In the genomic region with DNA sequence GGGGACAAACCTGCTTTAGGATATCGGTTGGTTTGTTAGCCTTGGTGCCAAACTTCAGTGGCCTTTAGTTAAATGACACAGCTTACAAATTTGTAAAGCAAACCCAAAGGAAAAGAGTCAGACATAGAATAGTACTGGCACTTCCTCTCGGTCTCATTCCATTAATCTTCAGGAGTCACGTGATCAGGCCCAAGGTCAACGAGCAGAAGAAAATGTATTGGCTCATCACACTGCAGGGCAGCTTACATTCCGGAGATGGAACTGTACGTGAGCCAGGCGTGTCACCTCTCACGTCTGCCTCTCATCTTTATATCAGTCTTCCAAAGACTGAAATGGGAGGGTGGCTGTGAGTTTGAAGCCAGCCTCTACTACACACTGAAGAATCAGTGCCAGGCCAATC, we compare ENCODE assay signal across 21 mouse cellular contexts.
DNase-seq lines count a peak whose midpoint lies in the region; ATAC-seq and TF ChIP-seq lines count a peak whose summit lies in the region.
"Had no signal": no experiment of that assay in that cellular context is flagged by ENCODE, and none has a peak within 500 bp of the region (broad histone marks: within the 10 kb centered on the region; RNA-seq: fewer than 3 reads in every experiment).

No protein-coding gene starts in this region.

- H3K27ac ChIP-seq in kidney, adult 2 months (ENCODE audit: insufficient read depth, low read depth, low read length): no peak overlapping the region
- no peak overlapping the region for H3K27ac ChIP-seq in kidney, embryonic 14.5 days (ENCODE audit: low read depth, low read length)
- no peak overlapping the region for H3K27ac ChIP-seq in MEL (ENCODE audit: control insufficient read depth, low read depth, low read length)
- H3K27ac ChIP-seq: embryonic facial prominence, embryonic 10.5 days; forebrain, embryonic 13.5 days; heart, embryonic 15.5 days; hindbrain, embryonic 10.5 days; midbrain, embryonic 10.5 days; neural tube, embryonic 12.5 days; stomach, postnatal 0 days had no signal

- no peak for TF ChIP-seq CTCF in kidney, adult 2 months (conservative IDR thresholded peaks at IDR 0.05; ENCODE audit: insufficient read depth, insufficient read length, low read depth, low read length)
- no peak for TF ChIP-seq CTCF in MEL (IDR thresholded peaks at IDR 0.05 in 2 of 3, conservative IDR thresholded peaks at IDR 0.05 in 1 of 3; ENCODE audit: control insufficient read depth in 1 of 3, insufficient read depth in 1 of 3, low read depth in 2 of 3, low read length in 3 of 3, poor library complexity in 1 of 3, severe bottlenecking in 1 of 3)

- peak; percentile 71 for DNase-seq in kidney, adult 2 months
- no peak for DNase-seq in MEL (ENCODE audit: low read depth, low spot score)
- peak; percentile 22 to 29 for DNase-seq in adrenal gland, adult 18-20 months (ENCODE audit: low spot score in 2 of 2)
- peak; percentile 54 for DNase-seq in kidney, adult 9 months
- no peak for DNase-seq in ovary, postnatal 36 days (ENCODE audit: low spot score)
- DNase-seq in testis, postnatal 14 days (ENCODE audit: low spot score): no peak
- DNase-seq: cerebellum, adult 11-12 months; heart, adult 18-20 months; liver; liver, postnatal 0 days; thymus, postnatal 36 days had no signal

- no peak overlapping the region for H3K4me2 ChIP-seq in kidney, embryonic 14.5 days (replicated peaks; ENCODE audit: low read depth, low read length)
- H3K4me2 ChIP-seq: forebrain, embryonic 13.5 days; heart, embryonic 15.5 days; neural tube, embryonic 12.5 days had no signal

- TF ChIP-seq POLR2A in kidney, adult 2 months (IDR thresholded peaks at IDR 0.05; ENCODE audit: low read depth, low read length): no peak
- no peak for TF ChIP-seq POLR2A in MEL (IDR thresholded peaks at IDR 0.05; ENCODE audit: control insufficient read depth in 1 of 2, insufficient read depth in 1 of 2, low read depth in 1 of 2, low read length in 2 of 2, poor library complexity in 1 of 2)

- H3K79me2 ChIP-seq in MEL (ENCODE audit: control insufficient read depth, insufficient read depth, low read length, poor library complexity): no peaks in the 10 kb centered on the region

- no peak overlapping the region for H3K9ac ChIP-seq in kidney, embryonic 14.5 days (ENCODE audit: low read depth, low read length)
- no peak overlapping the region for H3K9ac ChIP-seq in MEL (ENCODE audit: control insufficient read depth, low read depth, low read length, poor library complexity, severe bottlenecking)
- H3K9ac ChIP-seq: forebrain, embryonic 13.5 days; heart, embryonic 15.5 days; liver, postnatal 0 days; neural tube, embryonic 12.5 days had no signal

- no peak for TF ChIP-seq RAD21 in MEL (IDR thresholded peaks at IDR 0.05; ENCODE audit: low read depth, low read length)

- no peaks in the 10 kb centered on the region for H3K36me3 ChIP-seq in kidney, adult 2 months (ENCODE audit: control insufficient read depth, insufficient read depth, low read length)
- H3K36me3 ChIP-seq in kidney, embryonic 14.5 days (ENCODE audit: control insufficient read depth, insufficient read depth, low read length): no peaks in the 10 kb centered on the region
- no peaks in the 10 kb centered on the region for H3K36me3 ChIP-seq in MEL (ENCODE audit: control insufficient read depth in 1 of 2, insufficient read depth in 2 of 2, low read length in 2 of 2)
- H3K36me3 ChIP-seq: embryonic facial prominence, embryonic 10.5 days; G1E; heart, embryonic 15.5 days; hindbrain, embryonic 10.5 days; midbrain, embryonic 10.5 days; neural tube, embryonic 12.5 days had no signal

- WGBS in kidney, adult 2 months: 29% methylated on average over 8 of the region's 8 CpGs
- 43% methylated on average over 8 of the region's 8 CpGs for WGBS in kidney, embryonic 14.5 days

- H3K4me3 ChIP-seq in kidney, adult 2 months (ENCODE audit: insufficient read depth, low read depth, low read length): no peak overlapping the region
- no peak overlapping the region for H3K4me3 ChIP-seq in kidney, embryonic 14.5 days (ENCODE audit: low read length)
- no peak overlapping the region for H3K4me3 ChIP-seq in MEL (ENCODE audit: control insufficient read depth in 1 of 2, insufficient read depth in 1 of 2, low read depth in 2 of 2, low read length in 2 of 2)
- H3K4me3 ChIP-seq: embryonic facial prominence, embryonic 10.5 days; forebrain, embryonic 13.5 days; heart, embryonic 15.5 days; hindbrain, embryonic 10.5 days; midbrain, embryonic 10.5 days; neural tube, embryonic 12.5 days had no signal

- no peak for TF ChIP-seq EP300 in MEL (IDR thresholded peaks at IDR 0.05; ENCODE audit: low read depth in 1 of 2, low read length in 2 of 2)

- no peaks in the 10 kb centered on the region for H3K27me3 ChIP-seq in kidney, adult 2 months (replicated peaks; ENCODE audit: control insufficient read depth, insufficient read depth, low read length)
- peaks cover 5% of the 10 kb centered on the region for H3K27me3 ChIP-seq in kidney, embryonic 14.5 days (ENCODE audit: control insufficient read depth, insufficient read depth, low read length)
- no peaks in the 10 kb centered on the region for H3K27me3 ChIP-seq in MEL (ENCODE audit: control insufficient read depth in 1 of 2, insufficient read depth in 2 of 2, low read length in 2 of 2)
- H3K27me3 ChIP-seq: forebrain, embryonic 13.5 days; heart, embryonic 15.5 days; neural tube, embryonic 12.5 days had no signal

- 0 out of 2 replicates have a peak, but pooled peaks cover 2% of the 10 kb centered on the region for H3K4me1 ChIP-seq in kidney, adult 2 months (ENCODE audit: control insufficient read depth, insufficient read depth, low read length)
- no peaks in the 10 kb centered on the region for H3K4me1 ChIP-seq in kidney, embryonic 14.5 days (ENCODE audit: control insufficient read depth, insufficient read depth, low read length)
- H3K4me1 ChIP-seq in MEL (ENCODE audit: control insufficient read depth in 1 of 2, insufficient read depth in 2 of 2, low read length in 2 of 2): no peaks in the 10 kb centered on the region; a peak in 1 of 4 replicates
- H3K4me1 ChIP-seq: embryonic facial prominence, embryonic 10.5 days; forebrain, embryonic 13.5 days; heart, embryonic 15.5 days; hindbrain, embryonic 10.5 days; midbrain, embryonic 10.5 days; neural tube, embryonic 12.5 days had no signal

- ATAC-seq in kidney, embryonic 14.5 days (ENCODE audit: low FRiP score, low TSS enrichment): no peak
- ATAC-seq: CD4-positive, CD25-positive, alpha-beta regulatory T cell, adult 4 months; forebrain, embryonic 13.5 days; liver, postnatal 0 days had no signal

- H3K9me3 ChIP-seq in kidney, embryonic 14.5 days (ENCODE audit: control insufficient read depth, low read length): no peaks in the 10 kb centered on the region
- H3K9me3 ChIP-seq in MEL (replicated peaks; ENCODE audit: insufficient read depth, low read length): no peaks in the 10 kb centered on the region
- H3K9me3 ChIP-seq: embryonic facial prominence, embryonic 10.5 days; forebrain, embryonic 13.5 days; G1E; heart, embryonic 15.5 days; hindbrain, embryonic 10.5 days; midbrain, embryonic 10.5 days; neural tube, embryonic 12.5 days had no signal

TF ChIP-seq in MEL, 35 proteins besides CTCF, POLR2A, EP300 and RAD21:
- peak; percentile 38; the same call in 1 of the 2 replicates for TF ChIP-seq USF1 (IDR thresholded peaks at IDR 0.05; ENCODE audit: low read depth, low read length)
- no peak for TF ChIP-seq GABPA (IDR thresholded peaks at IDR 0.05; ENCODE audit: low read depth, low read length)

Comparison
In these comparisons a context has a peak if more than half of its experiments do, and no peak if none do; other contexts are left out.
1. DNase-seq: peak in kidney, adult 2 months (single experiment), adrenal gland, adult 18-20 months (2 of 2) and kidney, adult 9 months (single experiment); none in MEL (single experiment), ovary, postnatal 36 days (single experiment) and testis, postnatal 14 days (single experiment).